Mouse (Mus musculus): ENCODE measurements around the gene Parp3. TPM values are rescaled to one million over a fixed set of nuclear protein-coding genes. Genes with fewer than 3 reads are reported as not detected.

The Parp3 gene
- polyA plus RNA-seq, 1 experiment from 2014 or later: 3.5 TPM

GRCm38 (mm10) chr9:106475046-106475445 lies 1.7 kb downstream of the Parp3 start:
- no peak overlapping the region for H3K27ac ChIP-seq

GRCm38 (mm10) chr9:106474456-106474855 lies 2.3 kb downstream of the Parp3 start:
- Histone ChIP-seq H3K9me3 (no peaks in the 10 kb centered on the region), H3K4me1 (replicated peaks) (peaks cover 43% of the 10 kb centered on the region), H3K9ac (replicated peaks) (0 out of 2 replicates have a peak overlapping the region, but pooled peaks have one; percentile 12), H3K27me3 (no peaks in the 10 kb centered on the region; the same call in 1 of the 2 replicates), H3K36me3 (peaks cover 3% of the 10 kb centered on the region), H3K27ac (peak overlapping the region; percentile 23; the same call in 1 of the 2 replicates), H3K4me3 (replicated peaks) (no peak overlapping the region), H3K4me2 (peak overlapping the region; percentile 27)
- 5% methylated on average over 6 of the region's 6 CpGs for WGBS
- ATAC-seq (ENCODE audit: insufficient number of reproducible peaks, insufficient read depth, low FRiP score, low TSS enrichment, low read depth): no peak

More at GRCm38 (mm10) chr9:106475046-106475445, 1.7 kb downstream of the Parp3 start:
- Histone ChIP-seq H3K9me3 (no peaks in the 10 kb centered on the region), H3K9ac (replicated peaks) (0 out of 2 replicates have a peak overlapping the region, but pooled peaks have one; percentile 12), H3K4me1 (replicated peaks) (peaks cover 43% of the 10 kb centered on the region), H3K36me3 (peaks cover 9% of the 10 kb centered on the region), H3K4me2 (peak overlapping the region; percentile 27; the same call in 1 of the 2 replicates), H3K4me3 (replicated peaks) (no peak overlapping the region), H3K27me3 (no peaks in the 10 kb centered on the region; the same call in 1 of the 2 replicates)
- ATAC-seq (ENCODE audit: insufficient number of reproducible peaks, insufficient read depth, low FRiP score, low TSS enrichment, low read depth): no peak
- 70% methylated on average over 7 of the region's 7 CpGs for whole genome bisulfite sequencing

GRCm38 (mm10) chr9:106473753-106474105 lies 3.0 kb downstream of the Parp3 start:
- no peaks in the 10 kb centered on the region for H3K36me3 ChIP-seq
- H3K4me3 ChIP-seq (replicated peaks): no peak overlapping the region
- no peak overlapping the region for H3K27ac ChIP-seq
- H3K9ac ChIP-seq (replicated peaks): no peak overlapping the region
- no peaks in the 10 kb centered on the region for H3K9me3 ChIP-seq
- H3K4me2 ChIP-seq: no peak overlapping the region
- H3K27me3 ChIP-seq: no peaks in the 10 kb centered on the region; the same call in 1 of the 2 replicates
- 73% methylated on average over 5 of the region's 5 CpGs for WGBS
- peaks cover 43% of the 10 kb centered on the region for H3K4me1 ChIP-seq (replicated peaks)
- no peak for ATAC-seq (ENCODE audit: insufficient number of reproducible peaks, insufficient read depth, low FRiP score, low TSS enrichment, low read depth)

- no peak overlapping the region for H3K4me2 ChIP-seq
- peaks cover 41% of the 10 kb centered on the region for H3K4me1 ChIP-seq (replicated peaks)
- H3K27me3 ChIP-seq: no peaks in the 10 kb centered on the region; the same call in 1 of the 2 replicates
- no peak overlapping the region for H3K9ac ChIP-seq (replicated peaks)
- no peak overlapping the region for H3K4me3 ChIP-seq (replicated peaks)
- no peak overlapping the region for H3K27ac ChIP-seq
- no peaks in the 10 kb centered on the region for H3K36me3 ChIP-seq
- no peak for ATAC-seq (ENCODE audit: insufficient number of reproducible peaks, insufficient read depth, low FRiP score, low TSS enrichment, low read depth)
- 92% methylated on average over 16 of the region's 16 CpGs for WGBS
- no peaks in the 10 kb centered on the region for H3K9me3 ChIP-seq
Measured at GRCm38 (mm10) chr9:106473081-106473752, 3.5 kb downstream of the Parp3 start.

- Histone ChIP-seq H3K4me1 (replicated peaks) (peaks cover 34% of the 10 kb centered on the region), H3K4me3 (replicated peaks) (no peak overlapping the region), H3K9me3 (no peaks in the 10 kb centered on the region), H3K4me2 (no peak overlapping the region), H3K9ac (replicated peaks) (no peak overlapping the region), H3K27me3 (no peaks in the 10 kb centered on the region; the same call in 1 of the 2 replicates), H3K27ac (no peak overlapping the region), H3K36me3 (no peaks in the 10 kb centered on the region)
- ATAC-seq (ENCODE audit: insufficient number of reproducible peaks, insufficient read depth, low FRiP score, low TSS enrichment, low read depth): no peak
- WGBS: 78% methylated on average over 4 of the region's 4 CpGs
Measured at GRCm38 (mm10) chr9:106472321-106472720, 4.4 kb downstream of the Parp3 start.

- no peaks in the 10 kb centered on the region; the same call in 1 of the 2 replicates for H3K27me3 ChIP-seq
- H3K4me3 ChIP-seq (replicated peaks): no peak overlapping the region
Measured at GRCm38 (mm10) chr9:106471892-106472291, 4.9 kb downstream of the Parp3 start.

GRCm38 (mm10) chr9:106470991-106471750 lies 5.6 kb downstream of the Parp3 start:
- H3K27ac ChIP-seq: no peak overlapping the region
- no peak overlapping the region for H3K9ac ChIP-seq (replicated peaks)
- peaks cover 29% of the 10 kb centered on the region for H3K4me1 ChIP-seq (replicated peaks)
- 67% methylated on average over 14 of the region's 14 CpGs for WGBS
- H3K4me2 ChIP-seq: no peak overlapping the region
- no peak for ATAC-seq (ENCODE audit: insufficient number of reproducible peaks, insufficient read depth, low FRiP score, low TSS enrichment, low read depth)
- no peak overlapping the region for H3K4me3 ChIP-seq (replicated peaks)
- H3K27me3 ChIP-seq: peaks cover under 1% of the 10 kb centered on the region; the same call in 1 of the 2 replicates
- H3K36me3 ChIP-seq: no peaks in the 10 kb centered on the region
- no peaks in the 10 kb centered on the region for H3K9me3 ChIP-seq

More at GRCm38 (mm10) chr9:106471892-106472291, 4.9 kb downstream of the Parp3 start:
- no peaks in the 10 kb centered on the region for H3K36me3 ChIP-seq
- no peak overlapping the region for H3K27ac ChIP-seq
- H3K4me1 ChIP-seq (replicated peaks): peaks cover 34% of the 10 kb centered on the region
- ATAC-seq (ENCODE audit: insufficient number of reproducible peaks, insufficient read depth, low FRiP score, low TSS enrichment, low read depth): no peak
- 19% methylated on average over 5 of the region's 5 CpGs for WGBS
- no peaks in the 10 kb centered on the region for H3K9me3 ChIP-seq
- H3K4me2 ChIP-seq: no peak overlapping the region
- H3K9ac ChIP-seq (replicated peaks): no peak overlapping the region

GRCm38 (mm10) chr9:106469776-106470175 lies 7.0 kb downstream of the Parp3 start:
- ATAC-seq (ENCODE audit: insufficient number of reproducible peaks, insufficient read depth, low FRiP score, low TSS enrichment, low read depth): no peak
- H3K9me3 ChIP-seq: no peaks in the 10 kb centered on the region
- peaks cover 8% of the 10 kb centered on the region for H3K27me3 ChIP-seq
- peaks cover 32% of the 10 kb centered on the region for H3K4me1 ChIP-seq (replicated peaks)
- H3K9ac ChIP-seq (replicated peaks): no peak overlapping the region
- no peaks in the 10 kb centered on the region for H3K36me3 ChIP-seq
- no peak overlapping the region for H3K4me2 ChIP-seq
- 74% methylated on average over 9 of the region's 9 CpGs for WGBS
- no peak overlapping the region for H3K27ac ChIP-seq
- no peak overlapping the region for H3K4me3 ChIP-seq (replicated peaks)

GRCm38 (mm10) chr9:106469317-106469716 lies 7.4 kb downstream of the Parp3 start:
- peaks cover 32% of the 10 kb centered on the region for H3K4me1 ChIP-seq (replicated peaks)
- WGBS: 75% methylated on average over 6 of the region's 6 CpGs

GRCm38 (mm10) chr9:106467746-106468145 lies 9.0 kb downstream of the Parp3 start:
- no peak overlapping the region for H3K27ac ChIP-seq
- no peaks in the 10 kb centered on the region for H3K9me3 ChIP-seq
- WGBS: 90% methylated on average over 7 of the region's 7 CpGs
- no peak overlapping the region for H3K4me2 ChIP-seq
- no peak overlapping the region for H3K9ac ChIP-seq (replicated peaks)
- peaks cover 8% of the 10 kb centered on the region for H3K27me3 ChIP-seq
- peaks cover 29% of the 10 kb centered on the region for H3K4me1 ChIP-seq (replicated peaks)
- peaks cover 18% of the 10 kb centered on the region for H3K36me3 ChIP-seq
- no peak overlapping the region for H3K4me3 ChIP-seq (replicated peaks)
- no peak for ATAC-seq (ENCODE audit: insufficient number of reproducible peaks, insufficient read depth, low FRiP score, low TSS enrichment, low read depth)

More at GRCm38 (mm10) chr9:106469317-106469716, 7.4 kb downstream of the Parp3 start:
- no peak overlapping the region for H3K27ac ChIP-seq
- peaks cover 8% of the 10 kb centered on the region for H3K27me3 ChIP-seq
- H3K4me3 ChIP-seq (replicated peaks): no peak overlapping the region
- no peak overlapping the region for H3K4me2 ChIP-seq
- H3K9me3 ChIP-seq: no peaks in the 10 kb centered on the region
- 0 out of 2 replicates have a peak, but pooled peaks cover 3% of the 10 kb centered on the region for H3K36me3 ChIP-seq
- H3K9ac ChIP-seq (replicated peaks): no peak overlapping the region
- no peak for ATAC-seq (ENCODE audit: insufficient number of reproducible peaks, insufficient read depth, low FRiP score, low TSS enrichment, low read depth)

- ATAC-seq (ENCODE audit: insufficient number of reproducible peaks, insufficient read depth, low FRiP score, low TSS enrichment, low read depth): no peak
- Histone ChIP-seq H3K4me1 (replicated peaks) (peaks cover 22% of the 10 kb centered on the region), H3K4me3 (replicated peaks) (no peak overlapping the region), H3K9ac (replicated peaks) (no peak overlapping the region), H3K36me3 (peaks cover 28% of the 10 kb centered on the region), H3K4me2 (no peak overlapping the region), H3K27ac (no peak overlapping the region), H3K27me3 (peaks cover 8% of the 10 kb centered on the region), H3K9me3 (no peaks in the 10 kb centered on the region)
- 93% methylated on average over 6 of the region's 6 CpGs for WGBS
Measured at GRCm38 (mm10) chr9:106466721-106467120, 10.0 kb downstream of the Parp3 start.

All from limb, embryonic 12.5 days (tissue).